Mouse (Mus musculus) heart, embryonic 12.5 days (tissue): ENCODE results near the gene Fcgr1. TPM values are rescaled to one million over a fixed set of nuclear protein-coding genes. Genes with fewer than 3 reads are reported as not detected.
"Not testable (repeated sequence)": the region's sequence is repeated elsewhere in the genome, so short reads cannot be mapped to it uniquely, and the experiment has no call there.

Source experiments
- ATAC-seq: fragments of 200-750 bp; cut with Nextera tagmentation; 2 replicates; pipeline ENCODE4 v1.8.0; 2017; ENCODE audit warnings: moderate TSS enrichment, moderate library complexity; ENCODE audit not compliant: insufficient number of reproducible peaks, low FRiP score
- H3K27ac ChIP-seq: fragments of 300-500 bp; sonication (generic); 2 replicates; pipeline ENCODE4 v1.5.1; 2016; ENCODE audit warnings: mild to moderate bottlenecking, moderate library complexity; ENCODE audit not compliant: poor library complexity, severe bottlenecking
- H3K27me3 ChIP-seq: fragments of 300-500 bp; sonication (generic); replicated peaks from 2 replicates; pipeline ENCODE4 v1.6.1; 2016; ENCODE audit warnings: mild to moderate bottlenecking, moderate library complexity
- H3K36me3 ChIP-seq: fragments of 300-500 bp; sonication (generic); 2 replicates; pipeline ENCODE4 v1.6.1; 2016; ENCODE audit warnings: mild to moderate bottlenecking, moderate library complexity
- H3K4me1 ChIP-seq: fragments of 300-500 bp; sonication (generic); replicated peaks from 2 replicates; pipeline ENCODE4 v1.6.1; 2016; ENCODE audit warnings: mild to moderate bottlenecking
- H3K4me2 ChIP-seq: fragments of 300-500 bp; sonication (generic); 2 replicates; pipeline ENCODE4 v1.6.1; 2016; ENCODE audit warnings: mild to moderate bottlenecking, moderate library complexity
- H3K4me3 ChIP-seq: fragments of 300-500 bp; sonication (generic); 2 replicates; pipeline ENCODE4 v1.5.1; 2016; ENCODE audit warnings: mild to moderate bottlenecking
- H3K9ac ChIP-seq: fragments of 300-500 bp; sonication (generic); 2 replicates; pipeline ENCODE4 v1.6.1; 2016; ENCODE audit warnings: mild to moderate bottlenecking, moderate library complexity
- H3K9me3 ChIP-seq: fragments of 300-500 bp; sonication (generic); replicated peaks from 2 replicates; pipeline ENCODE4 v1.6.1; 2016; ENCODE audit warnings: mild to moderate bottlenecking, moderate library complexity
- WGBS: fragments of 180-500 bp; shearing (Covaris S2); methylation state at CpG from one replicate; pipeline ENCODE4 v1.1.7; 2016; 5-methylcytosine and 5-hydroxymethylcytosine counted together
- polyA plus RNA-seq: library from polyadenylated mRNA; unstranded; fragments of >200 nt; fragmentation: Nextera tagmentation; extraction: Ambion mirVana; gene quantifications from 2 replicates; pipeline ENCODE4 v1.2.1, GENCODE M21; 2016

Fcgr1 gene
- polyA plus RNA-seq, 1 experiment from 2014 or later: 0.82 TPM

GRCm38 (mm10) chr3:96334175-96335162 is 40.7 kb upstream of the Fcgr1 start:
- H3K9ac ChIP-seq: peak overlapping the region; percentile 45; the same call in 1 of the 2 replicates
- peaks cover 81% of the 10 kb centered on the region for H3K27me3 ChIP-seq
- H3K27ac ChIP-seq: no peak overlapping the region

DNA sequence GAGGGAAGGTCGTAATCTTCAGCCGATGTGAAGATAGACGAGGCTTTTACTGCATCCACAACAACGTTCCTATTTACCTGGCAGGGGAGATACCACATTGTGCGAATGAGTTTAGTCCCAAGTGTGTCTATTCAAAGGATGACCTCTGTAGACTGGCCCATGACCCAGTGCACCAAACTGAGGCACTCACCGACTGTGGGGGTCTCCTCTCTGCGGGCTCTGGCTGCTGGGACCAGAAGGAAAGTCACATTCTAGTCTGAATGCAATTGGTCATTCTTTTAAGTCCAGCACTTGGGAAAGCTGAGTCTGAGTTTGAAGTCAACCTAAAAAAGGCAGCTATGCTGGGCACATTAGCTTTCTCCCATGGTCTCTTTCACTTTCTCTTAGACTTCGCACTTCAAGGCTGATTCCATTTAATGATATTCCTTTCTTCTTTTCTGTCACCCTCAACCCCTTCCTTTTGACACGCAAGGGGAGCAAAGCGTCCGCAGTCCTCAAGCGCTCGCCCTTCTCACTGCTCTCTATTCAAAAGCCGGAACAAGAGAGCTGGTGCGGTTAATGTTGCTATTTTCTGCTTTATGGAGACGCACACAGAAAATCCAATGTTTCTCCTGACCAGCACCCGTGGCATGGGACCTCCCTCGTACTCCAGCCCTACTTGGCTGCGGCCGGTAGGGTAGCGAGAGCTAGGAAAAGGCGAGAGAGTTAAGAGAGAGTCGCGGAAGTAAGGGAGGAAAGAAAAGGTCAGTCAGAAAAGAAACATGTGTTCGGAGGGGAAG is 39.8 kb upstream of the Fcgr1 start:
- peak overlapping the region; percentile 45; the same call in 1 of the 2 replicates for H3K9ac ChIP-seq
- WGBS: 2% methylated on average over 25 of the region's 25 CpGs
- H3K4me1 ChIP-seq: peaks cover 20% of the 10 kb centered on the region
- H3K9me3 ChIP-seq: no peaks in the 10 kb centered on the region
- peak overlapping the region; percentile 56 for H3K4me3 ChIP-seq
- H3K27ac ChIP-seq: no peak overlapping the region
- peak overlapping the region; percentile 87 for H3K4me2 ChIP-seq
- peaks cover 80% of the 10 kb centered on the region for H3K27me3 ChIP-seq
- 0 out of 2 replicates have a peak, but pooled peaks have one; percentile 9 for ATAC-seq
- H3K36me3 ChIP-seq: no peaks in the 10 kb centered on the region

More at GRCm38 (mm10) chr3:96334175-96335162, 40.7 kb upstream of the Fcgr1 start:
- H3K4me3 ChIP-seq: peak overlapping the region; percentile 56
- peak overlapping the region; percentile 87 for H3K4me2 ChIP-seq
- no peaks in the 10 kb centered on the region for H3K36me3 ChIP-seq
- peaks cover 20% of the 10 kb centered on the region for H3K4me1 ChIP-seq
- no peaks in the 10 kb centered on the region for H3K9me3 ChIP-seq
- 3% methylated on average over 36 of the region's 36 CpGs for WGBS
- no peak for ATAC-seq

- 0 out of 2 replicates have a peak, but pooled peaks have one; percentile 11 for ATAC-seq
- H3K4me2 ChIP-seq: peak overlapping the region; percentile 87
- peaks cover 74% of the 10 kb centered on the region for H3K27me3 ChIP-seq
- WGBS: 2% methylated on average over 27 of the region's 27 CpGs
- H3K4me3 ChIP-seq: peak overlapping the region; percentile 56
- peaks cover 20% of the 10 kb centered on the region for H3K4me1 ChIP-seq
- no peaks in the 10 kb centered on the region for H3K9me3 ChIP-seq
- no peak overlapping the region for H3K27ac ChIP-seq
- no peak overlapping the region for H3K9ac ChIP-seq
- no peaks in the 10 kb centered on the region for H3K36me3 ChIP-seq
Measured at GRCm38 (mm10) chr3:96332631-96333395, 39.0 kb upstream of the Fcgr1 start.

DNA sequence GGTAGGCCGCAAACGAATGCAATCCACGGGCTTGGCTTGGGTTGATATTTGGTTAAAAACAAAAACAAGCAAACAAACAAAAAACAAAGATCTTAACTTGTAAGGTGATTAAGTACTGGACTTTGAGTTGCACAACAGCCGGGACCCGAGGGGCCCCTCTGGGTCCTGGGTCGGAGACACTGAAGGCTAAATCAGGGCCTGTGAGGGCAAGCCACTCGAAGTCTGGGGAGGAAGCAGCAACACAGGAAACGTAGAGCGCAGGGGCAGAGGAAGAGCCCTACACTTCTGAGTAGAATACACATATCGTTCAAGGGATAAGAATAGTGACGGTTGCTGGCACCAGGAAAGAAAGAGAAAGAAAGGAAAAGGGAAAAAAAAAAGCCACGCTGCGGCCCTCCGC is 38.2 kb upstream of the Fcgr1 start:
- Histone ChIP-seq H3K4me3 (peak overlapping the region; percentile 56; the same call in 1 of the 2 replicates), H3K4me1 (peaks cover 25% of the 10 kb centered on the region), H3K9me3 (no peaks in the 10 kb centered on the region), H3K9ac (0 out of 2 replicates have a peak overlapping the region, but pooled peaks have one; percentile 18), H3K27me3 (peaks cover 66% of the 10 kb centered on the region), H3K27ac (no peak overlapping the region), H3K4me2 (peak overlapping the region; percentile 87), H3K36me3 (no peaks in the 10 kb centered on the region)
- WGBS: 19% methylated on average over 14 of the region's 14 CpGs
- no peak for ATAC-seq

DNA sequence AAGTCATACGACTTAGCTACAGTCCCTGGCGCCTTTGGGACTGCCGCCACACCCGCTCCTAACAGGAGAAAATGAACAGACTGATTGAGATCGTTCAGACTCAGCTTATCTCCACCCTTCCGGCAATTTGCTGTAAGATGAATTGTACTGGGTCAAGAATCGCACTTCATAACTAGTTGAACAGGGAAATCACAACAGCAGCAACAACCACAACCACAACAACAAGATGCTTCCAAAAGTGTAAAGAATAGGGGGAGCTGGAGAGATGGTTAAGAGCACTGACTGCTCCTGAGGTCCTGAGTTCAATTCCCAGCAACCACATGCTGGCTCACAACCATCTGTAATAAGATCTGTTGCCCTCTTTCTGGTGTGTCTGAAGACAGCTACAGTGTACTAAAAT is 37.7 kb upstream of the Fcgr1 start:
- H3K4me3 ChIP-seq: no peak overlapping the region
- no peak for ATAC-seq

DNA sequence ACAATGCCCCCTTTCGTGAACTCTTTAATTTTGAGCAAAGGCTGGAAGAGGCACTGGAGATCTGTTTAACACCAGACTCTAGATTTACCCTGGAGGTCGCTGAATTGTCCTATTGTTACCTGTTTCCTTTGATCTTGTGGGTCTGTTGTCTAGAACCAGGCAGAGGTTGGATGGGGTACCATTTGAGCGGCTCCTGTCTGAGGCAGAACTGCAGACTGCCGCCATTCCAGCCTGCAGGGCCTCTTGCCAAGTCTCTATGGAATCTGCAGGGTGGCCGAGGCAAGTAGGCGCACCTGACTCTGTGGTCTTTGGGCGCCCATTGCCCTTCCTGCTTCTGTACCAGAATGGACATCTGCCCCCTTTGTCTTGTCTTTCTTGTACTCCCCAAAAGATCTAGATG is 36.8 kb upstream of the Fcgr1 start:
- H3K36me3 ChIP-seq: no peaks in the 10 kb centered on the region
- no peak overlapping the region for H3K4me3 ChIP-seq
- peaks cover 25% of the 10 kb centered on the region for H3K4me1 ChIP-seq
- H3K9me3 ChIP-seq: no peaks in the 10 kb centered on the region
- H3K27ac ChIP-seq: no peak overlapping the region
- no peak overlapping the region for H3K9ac ChIP-seq
- ATAC-seq: no peak
- H3K4me2 ChIP-seq: no peak overlapping the region
- WGBS: 74% methylated on average over 7 of the region's 7 CpGs
- peaks cover 65% of the 10 kb centered on the region for H3K27me3 ChIP-seq

More for the DNA sequence above, 37.7 kb upstream of the Fcgr1 start:
- no peak overlapping the region for H3K9ac ChIP-seq
- H3K27ac ChIP-seq: no peak overlapping the region
- WGBS: 55% methylated on average over 7 of the region's 7 CpGs
- no peaks in the 10 kb centered on the region for H3K36me3 ChIP-seq
- peaks cover 64% of the 10 kb centered on the region for H3K27me3 ChIP-seq
- H3K4me1 ChIP-seq: peaks cover 25% of the 10 kb centered on the region
- no peaks in the 10 kb centered on the region for H3K9me3 ChIP-seq
- no peak overlapping the region for H3K4me2 ChIP-seq

GRCm38 (mm10) chr3:96330181-96330580 is 36.4 kb upstream of the Fcgr1 start:
- WGBS: 80% methylated on average over 4 of the region's 4 CpGs
- Histone ChIP-seq H3K27me3 (peaks cover 64% of the 10 kb centered on the region), H3K36me3 (no peaks in the 10 kb centered on the region), H3K4me2 (no peak overlapping the region), H3K9me3 (no peaks in the 10 kb centered on the region), H3K4me1 (peaks cover 25% of the 10 kb centered on the region), H3K27ac (no peak overlapping the region), H3K4me3 (no peak overlapping the region), H3K9ac (no peak overlapping the region)
- no peak for ATAC-seq

- no peaks in the 10 kb centered on the region for H3K36me3 ChIP-seq
- 15% methylated on average over 15 of the region's 15 CpGs for WGBS
- H3K4me3 ChIP-seq: peak overlapping the region; percentile 51; the same call in 1 of the 2 replicates
- ATAC-seq: no peak
- peaks cover 64% of the 10 kb centered on the region for H3K27me3 ChIP-seq
- H3K9me3 ChIP-seq: no peaks in the 10 kb centered on the region
- H3K4me2 ChIP-seq: peak overlapping the region; percentile 76
- H3K27ac ChIP-seq: no peak overlapping the region
- no peak overlapping the region for H3K9ac ChIP-seq
- peaks cover 22% of the 10 kb centered on the region for H3K4me1 ChIP-seq
Measured at GRCm38 (mm10) chr3:96328730-96329387, 35.1 kb upstream of the Fcgr1 start.

DNA sequence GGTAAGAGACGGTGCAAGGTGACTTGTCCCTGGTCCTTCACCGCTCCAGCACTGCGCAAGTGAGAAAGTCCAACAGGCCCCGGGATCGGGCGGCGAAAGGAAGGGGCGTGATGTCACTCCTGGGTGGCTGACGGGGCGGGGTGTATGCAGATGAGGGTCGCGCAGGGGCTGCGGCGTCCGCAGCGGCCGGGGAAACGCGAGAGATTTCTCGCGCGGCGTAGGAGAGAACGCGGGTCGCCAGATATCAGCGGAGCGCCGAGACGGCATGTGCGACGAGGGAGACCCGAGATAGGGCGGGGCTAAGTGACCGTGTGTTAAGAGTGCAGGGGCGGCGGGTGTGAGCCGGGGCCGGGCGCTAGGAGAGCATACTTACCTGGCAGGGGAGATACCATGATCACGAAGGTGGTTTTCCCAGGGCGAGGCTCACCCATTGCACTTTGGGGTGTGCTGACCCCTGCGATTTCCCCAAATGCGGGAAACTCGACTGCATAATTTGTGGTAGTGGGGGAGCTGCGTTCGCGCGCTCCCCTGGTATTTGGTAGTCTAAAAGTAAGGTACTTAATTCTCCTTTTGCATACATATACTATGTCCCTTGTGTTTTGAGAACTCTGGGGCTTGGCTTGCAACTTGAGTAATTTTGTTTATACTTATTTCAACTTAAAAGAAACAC is 34.4 kb upstream of the Fcgr1 start:
- under 1% methylated on average over 49 of the region's 49 CpGs for WGBS
- H3K4me3 ChIP-seq: peak overlapping the region; percentile 51
- peaks cover 61% of the 10 kb centered on the region for H3K27me3 ChIP-seq
- not testable (repeated sequence) for H3K36me3 ChIP-seq, H3K27ac ChIP-seq, H3K9me3 ChIP-seq
- peak overlapping the region; percentile 71 for H3K9ac ChIP-seq
- ATAC-seq: peak; percentile 91
- H3K4me2 ChIP-seq: peak overlapping the region; percentile 76
- peaks cover 15% of the 10 kb centered on the region for H3K4me1 ChIP-seq
